Mouse (Mus musculus): ENCODE data around the gene Slc12a8. TPM values are rescaled to one million over a fixed set of nuclear protein-coding genes. Genes with fewer than 3 reads are reported as not detected.

Gene Slc12a8
- polyA plus RNA-seq, 1 experiment from 2014 or later: 0.92 TPM

GRCm38 (mm10) chr16:33605647-33606596 is 88.8 kb downstream of the Slc12a8 start:
- 10% methylated on average over 9 of the region's 9 CpGs for WGBS

DNA sequence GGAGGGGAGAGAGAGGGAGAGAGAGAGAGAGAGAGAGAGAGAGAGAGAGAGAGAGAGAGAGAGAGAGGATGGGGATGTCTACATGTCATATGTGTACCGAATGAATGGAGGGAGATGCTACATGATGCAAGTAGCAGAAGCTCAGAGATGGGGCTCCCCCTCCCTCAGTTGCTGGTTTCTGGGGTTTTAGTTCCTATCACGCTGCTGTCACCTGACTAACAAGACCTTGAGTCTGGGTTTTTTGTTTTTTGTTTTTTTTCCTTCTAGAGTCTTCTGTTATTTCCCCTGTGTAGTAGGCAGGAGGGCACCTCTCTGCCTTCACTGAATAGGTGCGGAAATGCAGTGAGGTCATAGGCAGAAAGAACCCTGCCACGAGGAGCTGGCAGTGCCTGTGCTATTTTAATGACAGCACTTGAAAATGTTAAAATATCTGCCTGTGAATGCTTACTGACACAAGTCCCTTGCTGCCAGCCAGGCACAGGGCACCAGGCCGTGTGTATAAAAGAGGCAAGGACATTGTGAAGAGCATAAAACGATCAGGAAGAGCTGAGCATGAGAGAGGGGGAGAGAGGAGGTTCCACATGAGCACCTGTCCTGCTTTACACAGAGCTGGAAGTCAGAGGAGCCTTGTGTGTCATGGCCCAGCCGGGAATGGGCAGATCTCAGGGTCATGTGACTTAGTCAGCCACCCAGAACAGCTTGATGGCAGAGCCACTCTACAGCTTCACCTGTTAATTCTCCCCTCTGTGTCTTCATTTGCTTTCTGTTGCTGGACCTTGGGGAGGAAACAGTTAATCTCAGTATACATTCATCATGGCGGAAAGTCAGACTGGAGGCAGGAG is 89.8 kb downstream of the Slc12a8 start:
- Histone ChIP-seq H3K4me2 (replicated peaks) (no peak overlapping the region), H3K9me3 (no peaks in the 10 kb centered on the region), H3K4me1 (peaks cover 25% of the 10 kb centered on the region), H3K4me3 (no peak overlapping the region), H3K27ac (replicated peaks) (peak overlapping the region; percentile 88), H3K9ac (replicated peaks) (no peak overlapping the region), H3K36me3 (no peaks in the 10 kb centered on the region), H3K27me3 (no peaks in the 10 kb centered on the region)
- 10% methylated on average over 8 of the region's 8 CpGs for WGBS
- peak; percentile 32 for ATAC-seq (replicated peaks)

More at GRCm38 (mm10) chr16:33605647-33606596, 88.8 kb downstream of the Slc12a8 start:
- H3K4me1 ChIP-seq: peaks cover 19% of the 10 kb centered on the region
- H3K4me2 ChIP-seq (replicated peaks): no peak overlapping the region
- no peaks in the 10 kb centered on the region for H3K9me3 ChIP-seq
- peak; percentile 94 for ATAC-seq (replicated peaks)
- H3K27me3 ChIP-seq: no peaks in the 10 kb centered on the region
- H3K36me3 ChIP-seq: no peaks in the 10 kb centered on the region
- no peak overlapping the region for H3K4me3 ChIP-seq
- no peak overlapping the region for H3K9ac ChIP-seq (replicated peaks)
- peak overlapping the region; percentile 88 for H3K27ac ChIP-seq (replicated peaks)

- no peaks in the 10 kb centered on the region for H3K36me3 ChIP-seq
- ATAC-seq (replicated peaks): no peak
- no peaks in the 10 kb centered on the region for H3K9me3 ChIP-seq
- no peak overlapping the region for H3K4me2 ChIP-seq (replicated peaks)
- no peaks in the 10 kb centered on the region for H3K27me3 ChIP-seq
- WGBS: 75% methylated on average over 2 of the region's 2 CpGs
- H3K4me3 ChIP-seq: no peak overlapping the region
- peaks cover 25% of the 10 kb centered on the region for H3K4me1 ChIP-seq
- H3K9ac ChIP-seq (replicated peaks): no peak overlapping the region
- H3K27ac ChIP-seq (replicated peaks): no peak overlapping the region
Measured at GRCm38 (mm10) chr16:33609554-33609953, 92.4 kb downstream of the Slc12a8 start.

DNA sequence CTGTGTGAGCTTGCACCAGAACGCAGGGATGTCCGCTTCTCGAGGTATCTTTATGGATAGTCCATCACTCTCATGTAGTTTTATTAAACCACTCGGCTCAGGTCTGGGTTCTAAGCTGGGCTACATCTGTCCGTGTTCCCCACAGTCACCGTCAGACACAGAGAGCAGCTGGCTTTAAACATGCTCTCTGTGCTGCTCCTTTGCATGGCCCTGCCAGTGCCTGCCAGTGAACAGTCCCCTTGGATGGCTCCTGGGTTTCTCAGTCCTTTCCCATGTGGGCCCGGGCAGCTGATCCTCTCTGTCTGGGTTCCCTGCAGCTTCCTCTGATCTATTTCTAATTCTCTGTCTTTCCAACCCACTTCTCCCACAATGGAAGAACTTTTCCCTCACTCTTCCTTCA is 93.3 kb downstream of the Slc12a8 start:
- H3K27ac ChIP-seq (replicated peaks): no peak overlapping the region
- H3K4me1 ChIP-seq: peaks cover 22% of the 10 kb centered on the region
- ATAC-seq (replicated peaks): no peak
- no peak overlapping the region for H3K9ac ChIP-seq (replicated peaks)
- H3K4me3 ChIP-seq: no peak overlapping the region
- H3K4me2 ChIP-seq (replicated peaks): no peak overlapping the region
- no peaks in the 10 kb centered on the region for H3K27me3 ChIP-seq
- no peaks in the 10 kb centered on the region for H3K9me3 ChIP-seq
- WGBS: 87% methylated on average over 7 of the region's 7 CpGs
- no peaks in the 10 kb centered on the region for H3K36me3 ChIP-seq

GRCm38 (mm10) chr16:33611291-33611690 is 94.2 kb downstream of the Slc12a8 start:
- Histone ChIP-seq H3K4me3 (no peak overlapping the region), H3K4me1 (peaks cover 14% of the 10 kb centered on the region), H3K36me3 (no peaks in the 10 kb centered on the region), H3K27ac (replicated peaks) (no peak overlapping the region), H3K9me3 (no peaks in the 10 kb centered on the region), H3K4me2 (replicated peaks) (no peak overlapping the region), H3K9ac (replicated peaks) (no peak overlapping the region), H3K27me3 (no peaks in the 10 kb centered on the region)
- 73% methylated on average over 8 of the region's 8 CpGs for WGBS
- ATAC-seq (replicated peaks): no peak

DNA sequence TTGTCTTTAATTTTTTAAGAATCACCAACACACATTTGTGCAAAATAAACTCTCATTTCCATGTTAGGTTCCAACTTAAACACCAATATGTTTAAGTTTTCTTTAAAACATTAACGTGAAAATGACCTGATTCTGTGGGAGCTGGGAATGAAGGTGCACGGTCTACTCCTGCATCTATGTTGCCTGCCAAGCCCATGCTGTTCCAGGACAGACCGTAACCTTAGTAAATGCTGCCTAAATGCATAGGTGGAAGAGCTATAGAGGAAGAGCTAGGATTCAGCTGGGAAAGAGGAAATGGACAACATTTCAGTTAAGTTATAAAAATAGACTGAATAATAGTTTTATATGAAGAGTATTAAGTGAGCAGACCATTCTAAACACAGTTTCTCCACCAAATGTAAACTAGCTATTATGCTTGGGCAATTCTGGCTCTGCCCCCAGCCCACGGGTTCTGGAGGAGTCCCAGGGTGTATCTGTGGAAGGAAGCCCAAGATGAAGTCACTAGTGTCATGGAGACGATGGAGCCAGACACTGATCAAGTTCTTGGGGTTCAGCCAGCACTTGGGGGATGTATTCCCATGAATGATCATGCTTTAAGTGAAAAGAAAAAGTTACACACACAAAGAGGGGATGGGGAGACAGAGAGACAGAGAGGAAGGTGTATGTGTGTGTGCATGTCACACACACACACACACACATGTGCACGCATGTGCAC is 95.1 kb downstream of the Slc12a8 start:
- Histone ChIP-seq H3K27me3 (no peaks in the 10 kb centered on the region), H3K36me3 (no peaks in the 10 kb centered on the region), H3K9me3 (no peaks in the 10 kb centered on the region), H3K4me3 (no peak overlapping the region), H3K27ac (replicated peaks) (no peak overlapping the region), H3K4me1 (peaks cover 6% of the 10 kb centered on the region), H3K9ac (replicated peaks) (no peak overlapping the region), H3K4me2 (replicated peaks) (no peak overlapping the region)
- 77% methylated on average over 6 of the region's 6 CpGs for WGBS
- ATAC-seq (replicated peaks): no peak

GRCm38 (mm10) chr16:33615986-33616385 is 98.9 kb downstream of the Slc12a8 start:
- Histone ChIP-seq H3K27me3 (no peaks in the 10 kb centered on the region), H3K4me1 (0 out of 2 replicates have a peak, but pooled peaks cover 5% of the 10 kb centered on the region), H3K9ac (replicated peaks) (no peak overlapping the region), H3K9me3 (no peaks in the 10 kb centered on the region), H3K27ac (replicated peaks) (no peak overlapping the region), H3K4me3 (no peak overlapping the region), H3K36me3 (no peaks in the 10 kb centered on the region), H3K4me2 (replicated peaks) (no peak overlapping the region)
- WGBS: 68% methylated on average over 3 of the region's 3 CpGs
- no peak for ATAC-seq (replicated peaks)

GRCm38 (mm10) chr16:33621836-33622235 is 104.7 kb downstream of the Slc12a8 start:
- Histone ChIP-seq H3K9ac (replicated peaks) (no peak overlapping the region), H3K27me3 (no peaks in the 10 kb centered on the region), H3K27ac (replicated peaks) (no peak overlapping the region), H3K4me3 (no peak overlapping the region), H3K4me2 (replicated peaks) (no peak overlapping the region), H3K36me3 (no peaks in the 10 kb centered on the region), H3K4me1 (no peaks in the 10 kb centered on the region), H3K9me3 (no peaks in the 10 kb centered on the region)
- no peak for ATAC-seq (replicated peaks)
- 50% methylated on average over 3 of the region's 3 CpGs for whole genome bisulfite sequencing

DNA sequence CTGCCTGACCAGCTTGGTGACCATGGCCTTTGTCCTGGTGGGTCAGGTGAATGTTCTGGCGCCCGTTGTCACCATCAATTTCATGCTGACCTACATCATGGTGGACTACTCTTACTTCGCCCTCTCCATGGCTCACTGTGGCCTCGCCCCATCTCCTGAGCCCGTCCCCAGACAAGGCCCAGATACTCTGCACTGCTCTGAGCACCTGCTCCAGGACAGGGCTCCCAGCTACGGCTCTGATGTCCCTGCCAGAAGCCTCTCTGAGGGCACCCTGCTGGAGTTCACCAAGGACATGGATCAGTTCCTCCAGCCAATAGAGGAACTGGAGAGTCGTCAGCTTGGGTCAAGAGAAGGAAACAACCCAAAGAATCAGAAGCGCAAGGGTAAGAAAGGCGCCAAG is 107.5 kb downstream of the Slc12a8 start:
- Histone ChIP-seq H3K27me3 (no peaks in the 10 kb centered on the region), H3K36me3 (no peaks in the 10 kb centered on the region), H3K9ac (replicated peaks) (no peak overlapping the region), H3K9me3 (no peaks in the 10 kb centered on the region), H3K4me1 (no peaks in the 10 kb centered on the region), H3K4me2 (replicated peaks) (no peak overlapping the region), H3K4me3 (no peak overlapping the region), H3K27ac (replicated peaks) (no peak overlapping the region)
- 97% methylated on average over 9 of the region's 9 CpGs for WGBS
- ATAC-seq (replicated peaks): no peak

DNA sequence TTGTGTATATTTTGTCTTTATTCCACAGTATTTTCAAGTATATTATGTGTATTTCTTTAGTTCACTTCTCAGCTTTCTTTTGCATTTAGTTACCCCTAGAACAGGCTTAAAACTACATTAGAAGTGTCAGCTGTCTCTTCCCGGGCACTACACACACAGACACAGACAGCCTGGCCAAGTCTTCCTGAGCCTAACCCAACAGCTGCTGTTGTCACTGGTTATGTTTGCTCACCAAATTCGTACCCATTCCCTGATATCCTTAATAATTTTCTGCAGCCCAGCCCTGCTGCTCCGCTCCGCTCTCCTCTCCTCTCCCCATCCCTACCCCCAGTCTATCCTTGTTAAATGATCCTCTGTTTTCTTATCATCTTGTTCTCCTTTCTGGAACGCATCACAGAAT is 112.4 kb downstream of the Slc12a8 start:
- no peak for ATAC-seq (replicated peaks)
- Histone ChIP-seq H3K4me3 (no peak overlapping the region), H3K27me3 (no peaks in the 10 kb centered on the region)

DNA sequence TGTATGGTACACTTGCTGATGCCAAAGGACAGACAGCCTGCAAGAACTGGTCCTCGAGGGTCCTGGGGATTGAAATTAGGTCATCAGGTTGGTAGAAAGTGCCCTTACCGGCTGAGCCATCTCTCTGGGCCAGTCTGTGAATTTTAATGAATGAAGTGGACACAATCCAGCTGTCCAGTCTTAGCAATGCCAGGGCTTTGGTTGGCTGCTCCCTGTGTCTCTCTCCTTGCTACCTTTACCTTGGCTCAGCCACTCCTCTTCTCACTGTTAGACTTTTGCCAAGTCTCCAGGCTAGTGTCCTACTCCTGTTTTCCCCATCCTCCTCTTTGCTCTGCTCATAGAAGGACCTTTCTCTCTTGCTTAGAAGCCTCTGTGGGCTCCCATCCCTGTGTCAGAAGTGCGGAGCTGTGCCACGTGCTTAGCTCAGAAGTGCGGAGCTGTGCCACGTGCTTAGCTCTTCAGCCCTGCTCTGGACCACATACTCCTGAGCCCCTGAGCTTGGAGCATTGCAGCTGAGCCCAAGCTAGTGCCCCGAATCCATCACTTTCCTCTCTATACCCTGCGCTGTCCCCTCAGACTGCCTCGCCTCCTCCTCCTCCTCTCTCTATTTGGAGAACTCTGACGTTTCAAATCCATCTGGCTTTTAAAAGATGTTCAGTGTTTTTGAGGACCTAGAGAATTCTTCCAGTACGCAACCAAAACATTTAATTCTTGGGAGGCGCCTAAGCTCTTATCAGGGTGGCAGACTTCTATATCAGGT is 118.9 kb downstream of the Slc12a8 start:
- no peak overlapping the region for H3K4me3 ChIP-seq
- no peaks in the 10 kb centered on the region for H3K4me1 ChIP-seq
- no peak overlapping the region for H3K4me2 ChIP-seq (replicated peaks)
- H3K9me3 ChIP-seq: no peaks in the 10 kb centered on the region
- ATAC-seq (replicated peaks): no peak
- no peak overlapping the region for H3K9ac ChIP-seq (replicated peaks)
- H3K36me3 ChIP-seq: no peaks in the 10 kb centered on the region
- WGBS: 82% methylated on average over 12 of the region's 12 CpGs
- H3K27ac ChIP-seq (replicated peaks): no peak overlapping the region
- no peaks in the 10 kb centered on the region for H3K27me3 ChIP-seq

More for the DNA sequence above, 112.4 kb downstream of the Slc12a8 start:
- no peak overlapping the region for H3K4me2 ChIP-seq (replicated peaks)
- 84% methylated on average over 5 of the region's 5 CpGs for WGBS
- no peaks in the 10 kb centered on the region for H3K9me3 ChIP-seq
- H3K36me3 ChIP-seq: no peaks in the 10 kb centered on the region
- H3K4me1 ChIP-seq: no peaks in the 10 kb centered on the region
- H3K27ac ChIP-seq (replicated peaks): no peak overlapping the region
- H3K9ac ChIP-seq (replicated peaks): no peak overlapping the region
